Mouse (Mus musculus) stomach, postnatal 0 days (tissue): ENCODE measurements at regions not wholly inside any gene's neighbourhood (a gene's known extent, or its start where the extent isn't known, plus 50 kb on each side); places are given as distances from the start of the nearest gene placed in this dataset.

Experiments
- CTCF ChIP-seq: IDR thresholded peaks from 2 replicates; pipeline ENCODE4 v1.5.1; 2016; ENCODE audit warnings: antibody characterized with exemption, low read depth, mild to moderate bottlenecking, moderate library complexity
- EP300 ChIP-seq: optimal IDR thresholded peaks from 2 replicates; pipeline ENCODE3; 2016; ENCODE audit warnings: antibody characterized with exemption

- no peak for TF ChIP-seq CTCF
- TF ChIP-seq EP300: no peak
Measured at GRCm38 (mm10) chr1:168632837-168633236, 200.8 kb upstream of the Pbx1 start.
